Mouse (Mus musculus) brain, adult 2 months (tissue): ENCODE data around the gene Tubb4a.

Experiments
- DNase-seq: peaks from one replicate; pipeline ENCODE4 v3.0.0; 2011; ENCODE audit warnings: low read depth, low spot score

Gene Tubb4a

GRCm38 (mm10) chr17:57058891-57059485 is 28.6 kb downstream of the Tubb4a start, which contains the start of gene Crb3:
Gene Crb3, plus strand, starts transcription at chr17:57059105.
- peak; percentile 45 for DNase-seq

GRCm38 (mm10) chr17:57056246-57056645 is 31.3 kb downstream of the Tubb4a start:
- no peak for DNase-seq

GRCm38 (mm10) chr17:57051679-57052078 is 35.9 kb downstream of the Tubb4a start:
- peak; percentile 44 for DNase-seq

- DNase-seq = peak; percentile 25
Observed at GRCm38 (mm10) chr17:57048816-57049215, 38.8 kb downstream of the Tubb4a start.

GRCm38 (mm10) chr17:57047406-57047805 is 40.2 kb downstream of the Tubb4a start:
- DNase-seq = no peak

GRCm38 (mm10) chr17:57041554-57041953 is 46.0 kb downstream of the Tubb4a start, which contains the start of gene Slc25a41:
Gene Slc25a41, minus strand, starts transcription at chr17:57041654.
- no peak for DNase-seq

- no peak for DNase-seq
Observed at GRCm38 (mm10) chr17:57038978-57039377, 48.6 kb downstream of the Tubb4a start.

GRCm38 (mm10) chr17:57032854-57033253 is 54.7 kb downstream of the Tubb4a start:
- no peak for DNase-seq

GRCm38 (mm10) chr17:57031661-57032420 is 55.7 kb downstream of the Tubb4a start:
- peak; percentile 100 for DNase-seq

GRCm38 (mm10) chr17:57030931-57031660 is 56.5 kb downstream of the Tubb4a start, which contains the start of gene Khsrp:
Gene Khsrp, minus strand, starts transcription at chr17:57031522.
- no peak for DNase-seq
